Mouse (Mus musculus): ENCODE measurements around the gene Mfn1. TPM values are rescaled to one million over a fixed set of nuclear protein-coding genes. Genes with fewer than 3 reads are reported as not detected.
A peak's percentile ranks its signal among the peaks of the same experiment; 100 is the strongest.

Mfn1 gene
- polyA plus RNA-seq (2015; fragmentation: Nextera tagmentation; extraction: Ambion mirVana), result 26.5 and 36.2 TPM in 2 replicates

GRCm38 (mm10) chr3:32529303-32529898, at the start of gene Mfn1:
TSS of gene Mfn1 (plus strand) at chr3:32529465.
- Histone ChIP-seq H3K27ac (peak within 1 kb of the TSS; percentile 74), H3K27me3 (replicated peaks) (no peaks in the 10 kb centered on the region)
- under 1% methylated on average over 47 of the region's 47 CpGs for WGBS

GRCm38 (mm10) chr3:32479961-32480360, 49.3 kb upstream of the Mfn1 start:
- no peaks in the 10 kb centered on the region for H3K9me3 ChIP-seq
- WGBS, result 89% methylated on average over 7 of the region's 7 CpGs
- no peaks in the 10 kb centered on the region for H3K4me1 ChIP-seq
- H3K27me3 ChIP-seq (replicated peaks), result no peaks in the 10 kb centered on the region
- ATAC-seq (ENCODE audit: insufficient read depth, low FRiP score, low read depth), result no peak
- H3K4me3 ChIP-seq (replicated peaks), result no peak overlapping the region
- no peak overlapping the region for H3K9ac ChIP-seq
- no peak overlapping the region for H3K4me2 ChIP-seq
- H3K36me3 ChIP-seq, result no peaks in the 10 kb centered on the region
- H3K27ac ChIP-seq, result no peak overlapping the region

More at GRCm38 (mm10) chr3:32529303-32529898, at the start of gene Mfn1:
- H3K4me2 ChIP-seq, result peak within 1 kb of the TSS; percentile 58
- no peaks in the 10 kb centered on the region for H3K9me3 ChIP-seq
- H3K36me3 ChIP-seq, result peaks cover 7% of the 10 kb centered on the region; the same call in 1 of the 2 replicates
- peak within 1 kb of the TSS; percentile 86 for H3K4me3 ChIP-seq (replicated peaks)
- ATAC-seq (ENCODE audit: insufficient read depth, low FRiP score, low read depth), result peak; percentile 99
- H3K4me1 ChIP-seq, result no peaks in the 10 kb centered on the region
- H3K9ac ChIP-seq, result peak within 1 kb of the TSS; percentile 76

- no peaks in the 10 kb centered on the region for H3K27me3 ChIP-seq (replicated peaks)
- H3K36me3 ChIP-seq, result no peaks in the 10 kb centered on the region
- H3K27ac ChIP-seq, result no peak overlapping the region
- no peaks in the 10 kb centered on the region for H3K9me3 ChIP-seq
- WGBS, result 80% methylated on average over 3 of the region's 3 CpGs
- ATAC-seq (ENCODE audit: insufficient read depth, low FRiP score, low read depth), result no peak
- H3K9ac ChIP-seq, result no peak overlapping the region
- no peak overlapping the region for H3K4me2 ChIP-seq
- H3K4me3 ChIP-seq (replicated peaks), result no peak overlapping the region
- no peaks in the 10 kb centered on the region for H3K4me1 ChIP-seq
Observed at GRCm38 (mm10) chr3:32483035-32483434, 46.2 kb upstream of the Mfn1 start.

GRCm38 (mm10) chr3:32486543-32486942, 42.7 kb upstream of the Mfn1 start:
- Histone ChIP-seq H3K4me2 (no peak overlapping the region), H3K4me3 (replicated peaks) (no peak overlapping the region), H3K9ac (no peak overlapping the region), H3K4me1 (no peaks in the 10 kb centered on the region), H3K36me3 (no peaks in the 10 kb centered on the region), H3K9me3 (no peaks in the 10 kb centered on the region), H3K27ac (no peak overlapping the region), H3K27me3 (replicated peaks) (no peaks in the 10 kb centered on the region)
- no peak for ATAC-seq (ENCODE audit: insufficient read depth, low FRiP score, low read depth)
- 75% methylated on average over 4 of the region's 4 CpGs for WGBS

GRCm38 (mm10) chr3:32488172-32488571, 41.1 kb upstream of the Mfn1 start:
- H3K9ac ChIP-seq, result no peak overlapping the region
- no peak overlapping the region for H3K4me3 ChIP-seq (replicated peaks)
- no peaks in the 10 kb centered on the region for H3K36me3 ChIP-seq
- H3K9me3 ChIP-seq, result no peaks in the 10 kb centered on the region
- WGBS, result 73% methylated on average over 6 of the region's 6 CpGs
- no peak overlapping the region for H3K27ac ChIP-seq
- ATAC-seq (ENCODE audit: insufficient read depth, low FRiP score, low read depth), result no peak
- H3K4me2 ChIP-seq, result no peak overlapping the region
- no peaks in the 10 kb centered on the region for H3K4me1 ChIP-seq
- H3K27me3 ChIP-seq (replicated peaks), result no peaks in the 10 kb centered on the region

GRCm38 (mm10) chr3:32490076-32490927, 39.0 kb upstream of the Mfn1 start:
- no peaks in the 10 kb centered on the region for H3K27me3 ChIP-seq (replicated peaks)
- no peak overlapping the region for H3K4me3 ChIP-seq (replicated peaks)
- no peak overlapping the region for H3K27ac ChIP-seq
- no peak overlapping the region for H3K4me2 ChIP-seq
- no peak for ATAC-seq (ENCODE audit: insufficient read depth, low FRiP score, low read depth)
- WGBS, result 74% methylated on average over 15 of the region's 15 CpGs
- no peaks in the 10 kb centered on the region for H3K36me3 ChIP-seq
- H3K9ac ChIP-seq, result no peak overlapping the region
- H3K9me3 ChIP-seq, result no peaks in the 10 kb centered on the region
- H3K4me1 ChIP-seq, result no peaks in the 10 kb centered on the region

- Histone ChIP-seq H3K36me3 (no peaks in the 10 kb centered on the region), H3K9me3 (no peaks in the 10 kb centered on the region), H3K9ac (no peak overlapping the region), H3K4me3 (replicated peaks) (no peak overlapping the region), H3K27me3 (replicated peaks) (no peaks in the 10 kb centered on the region), H3K4me1 (no peaks in the 10 kb centered on the region), H3K27ac (no peak overlapping the region), H3K4me2 (no peak overlapping the region)
- ATAC-seq (ENCODE audit: insufficient read depth, low FRiP score, low read depth), result no peak
Observed at GRCm38 (mm10) chr3:32490928-32491315, 38.3 kb upstream of the Mfn1 start.

GRCm38 (mm10) chr3:32492097-32493090, 36.9 kb upstream of the Mfn1 start, which contains the start of gene Kcnmb3:
TSS of gene Kcnmb3 (minus strand) at chr3:32492231.
- Histone ChIP-seq H3K36me3 (no peaks in the 10 kb centered on the region), H3K9ac (no peak within 1 kb of the TSS), H3K4me1 (no peaks in the 10 kb centered on the region), H3K27me3 (replicated peaks) (no peaks in the 10 kb centered on the region), H3K4me2 (no peak within 1 kb of the TSS), H3K27ac (no peak within 1 kb of the TSS), H3K4me3 (replicated peaks) (no peak within 1 kb of the TSS), H3K9me3 (no peaks in the 10 kb centered on the region)
- ATAC-seq (ENCODE audit: insufficient read depth, low FRiP score, low read depth), result no peak
- WGBS, result 76% methylated on average over 11 of the region's 11 CpGs

GRCm38 (mm10) chr3:32494387-32495087, 34.7 kb upstream of the Mfn1 start:
- ATAC-seq (ENCODE audit: insufficient read depth, low FRiP score, low read depth), result no peak
- Histone ChIP-seq H3K4me3 (replicated peaks) (no peak overlapping the region), H3K4me2 (no peak overlapping the region), H3K36me3 (no peaks in the 10 kb centered on the region), H3K27me3 (replicated peaks) (no peaks in the 10 kb centered on the region), H3K9me3 (no peaks in the 10 kb centered on the region), H3K9ac (no peak overlapping the region), H3K4me1 (no peaks in the 10 kb centered on the region), H3K27ac (no peak overlapping the region)
- 80% methylated on average over 8 of the region's 8 CpGs for WGBS

GRCm38 (mm10) chr3:32495088-32495770, 34.0 kb upstream of the Mfn1 start:
- Histone ChIP-seq H3K4me2 (no peak overlapping the region), H3K36me3 (no peaks in the 10 kb centered on the region), H3K4me3 (replicated peaks) (no peak overlapping the region), H3K9me3 (no peaks in the 10 kb centered on the region), H3K9ac (no peak overlapping the region), H3K27me3 (replicated peaks) (no peaks in the 10 kb centered on the region), H3K4me1 (no peaks in the 10 kb centered on the region), H3K27ac (no peak overlapping the region)
- 70% methylated on average over 8 of the region's 8 CpGs for WGBS
- ATAC-seq (ENCODE audit: insufficient read depth, low FRiP score, low read depth), result no peak
